Mouse (Mus musculus) adrenal gland, adult 2 months (tissue): Measurements from ENCODE around the gene Rhot1. TPM values are rescaled to one million over a fixed set of nuclear protein-coding genes. Genes with fewer than 3 reads are reported as not detected.

ENCODE experiments used
- polyA plus RNA-seq: library from polyadenylated mRNA; depleted of rRNA; stranded (reverse); fragments of >200 nt; gene quantifications from 2 replicates; pipeline ENCODE4 v1.2.3, GENCODE M21; 2012; rRNA removed
- total RNA-seq, 2 experiments: library from RNA; stranded (reverse); gene quantifications; 2 replicates each; pipeline ENCODE4 v1.2.3; 2021

Rhot1 gene
- total and polyA plus RNA-seq, 3 experiments, result 5.4 to 80.7 (median 69.6) TPM

Other genes with a start within 250 kb of the Rhot1 start
- gene Utp6, start 246.6 kb upstream of the Rhot1 start, total RNA-seq, result 10 to 100 TPM; 41.8 to 43.0 TPM
- gene Utp6, start 246.6 kb upstream of the Rhot1 start, polyA plus RNA-seq, result 1.8 and 2.1 TPM in 2 replicates
- 10 to 100 TPM; 37.6 to 53.7 TPM for gene Suz12, start 215.9 kb upstream of the Rhot1 start, total RNA-seq
- 2.1 and 3.3 TPM in 2 replicates for gene Suz12, start 215.9 kb upstream of the Rhot1 start, polyA plus RNA-seq
- 10 to 100 TPM; 14.6 to 15.7 TPM for gene Crlf3, start 128.0 kb upstream of the Rhot1 start, total RNA-seq
- 2.1 and 2.9 TPM in 2 replicates for gene Crlf3, start 128.0 kb upstream of the Rhot1 start, polyA plus RNA-seq
- gene Atad5, start 119.6 kb upstream of the Rhot1 start, total RNA-seq, result 1 to 10 TPM; 1.3 to 1.9 TPM
- 0.27 and 0.42 TPM in 2 replicates for gene Atad5, start 119.6 kb upstream of the Rhot1 start, polyA plus RNA-seq
- 10 to 100 TPM; 13.2 to 23.7 TPM for gene Tefm, start 66.8 kb upstream of the Rhot1 start, total RNA-seq
- 1.0 and 1.8 TPM in 2 replicates for gene Tefm, start 66.8 kb upstream of the Rhot1 start, polyA plus RNA-seq
- 10 to 100 TPM; 10.9 to 12.7 TPM for gene Adap2, start 54.9 kb upstream of the Rhot1 start, total RNA-seq
- 16.7 and 19.2 TPM in 2 replicates for gene Adap2, start 54.9 kb upstream of the Rhot1 start, polyA plus RNA-seq
- gene Rnf135, start 25.2 kb upstream of the Rhot1 start, total RNA-seq, result 1 to 10 TPM; 7.1 to 9.8 TPM
- gene Rnf135, start 25.2 kb upstream of the Rhot1 start, polyA plus RNA-seq, result 8.4 and 12.2 TPM in 2 replicates
- gene Rhbdl3, start 91.9 kb downstream of the Rhot1 start, total RNA-seq, result 1 to 10 TPM; 1.3 to 4.9 TPM
- gene Rhbdl3, start 91.9 kb downstream of the Rhot1 start, polyA plus RNA-seq, result 1.3 and 2.6 TPM in 2 replicates
- gene 5730455P16Rik, start 169.0 kb downstream of the Rhot1 start, total RNA-seq, result 10 to 100 TPM; 14.4 to 20.7 TPM
- gene 5730455P16Rik, start 169.0 kb downstream of the Rhot1 start, polyA plus RNA-seq, result 2.7 and 3.8 TPM in 2 replicates
- gene Zfp207, start 174.3 kb downstream of the Rhot1 start, total RNA-seq, result 100 to 1,000 TPM; 131 to 142 TPM
- gene Zfp207, start 174.3 kb downstream of the Rhot1 start, polyA plus RNA-seq, result 45.7 and 53.3 TPM in 2 replicates
- gene Psmd11, start 219.6 kb downstream of the Rhot1 start, total RNA-seq, result 100 to 1,000 TPM; 142 to 155 TPM
- 16.6 and 19.9 TPM in 2 replicates for gene Psmd11, start 219.6 kb downstream of the Rhot1 start, polyA plus RNA-seq